Mouse (Mus musculus): ENCODE results near the gene Clec2e. TPM values are rescaled to one million over a fixed set of nuclear protein-coding genes. Genes with fewer than 3 reads are reported as not detected.

Clec2e gene
- polyA plus RNA-seq, 1 experiment from 2014 or later: not detected

DNA sequence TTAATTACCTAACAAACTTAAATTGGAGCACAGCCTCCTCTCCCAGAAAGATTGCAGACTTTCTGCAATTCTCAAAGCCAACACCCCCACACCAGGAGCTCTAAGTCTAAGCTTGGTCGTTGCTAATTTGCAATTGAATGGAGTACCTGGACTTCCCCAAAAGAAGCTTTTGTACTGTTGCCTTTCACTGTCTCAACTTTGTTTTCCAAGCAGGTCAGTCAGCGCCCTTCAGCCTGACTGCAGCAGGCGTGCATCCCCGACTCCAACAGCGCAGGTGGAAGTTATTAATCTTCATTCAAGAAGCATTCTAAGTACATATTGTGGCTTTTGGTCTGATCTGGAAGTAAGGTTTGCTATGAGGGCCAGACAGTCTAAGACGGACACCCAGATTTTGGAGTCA lies 15.6 kb downstream of the Clec2e start:
- Histone ChIP-seq H3K9me3 (ENCODE audit: control insufficient read depth, low read length) (no peaks in the 10 kb centered on the region), H3K4me2 (ENCODE audit: low read depth, low read length) (no peak overlapping the region), H3K27me3 (ENCODE audit: control insufficient read depth, insufficient read depth, low read depth, low read length) (no peaks in the 10 kb centered on the region), H3K4me1 (replicated peaks; ENCODE audit: control insufficient read depth, insufficient read depth, low read length) (no peaks in the 10 kb centered on the region), H3K27ac (ENCODE audit: low read length) (no peak overlapping the region), H3K9ac (ENCODE audit: low read length) (no peak overlapping the region), H3K4me3 (ENCODE audit: low read length) (no peak overlapping the region), H3K36me3 (ENCODE audit: control insufficient read depth, insufficient read depth, low read length) (no peaks in the 10 kb centered on the region)
- WGBS: 85% methylated on average over 6 of the region's 6 CpGs
- no peak for ATAC-seq (ENCODE audit: low read depth)

DNA sequence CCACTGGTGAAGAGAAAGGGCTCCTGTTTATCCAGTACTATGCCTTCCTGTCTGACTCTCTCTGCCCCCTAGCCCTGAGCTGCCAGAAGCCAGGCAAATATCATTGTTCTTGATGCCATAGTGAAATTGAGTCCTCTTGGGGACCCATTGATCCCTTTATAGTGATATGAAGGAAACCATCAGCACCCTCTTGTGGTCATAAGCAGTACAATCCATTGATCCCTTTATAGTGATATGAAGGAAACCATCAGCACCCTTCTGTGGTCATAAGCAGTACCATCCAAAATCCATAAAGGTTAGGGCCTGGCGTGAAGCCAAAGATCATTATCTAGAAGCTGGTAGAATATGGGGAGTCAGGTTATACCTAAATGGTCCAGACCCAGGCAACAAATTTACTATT lies 33.7 kb downstream of the Clec2e start:
- H3K4me1 ChIP-seq (replicated peaks; ENCODE audit: control insufficient read depth, insufficient read depth, low read length): no peaks in the 10 kb centered on the region
- no peaks in the 10 kb centered on the region for H3K9me3 ChIP-seq (ENCODE audit: control insufficient read depth, low read length)
- no peaks in the 10 kb centered on the region for H3K36me3 ChIP-seq (ENCODE audit: control insufficient read depth, insufficient read depth, low read length)
- no peak overlapping the region for H3K9ac ChIP-seq (ENCODE audit: low read length)
- WGBS: 38% methylated on average over 1 of the region's 1 CpGs
- H3K4me2 ChIP-seq (ENCODE audit: low read depth, low read length): no peak overlapping the region
- no peak overlapping the region for H3K27ac ChIP-seq (ENCODE audit: low read length)
- ATAC-seq (ENCODE audit: low read depth): peak; percentile 80
- no peaks in the 10 kb centered on the region for H3K27me3 ChIP-seq (ENCODE audit: control insufficient read depth, insufficient read depth, low read depth, low read length)
- H3K4me3 ChIP-seq (ENCODE audit: low read length): no peak overlapping the region

DNA sequence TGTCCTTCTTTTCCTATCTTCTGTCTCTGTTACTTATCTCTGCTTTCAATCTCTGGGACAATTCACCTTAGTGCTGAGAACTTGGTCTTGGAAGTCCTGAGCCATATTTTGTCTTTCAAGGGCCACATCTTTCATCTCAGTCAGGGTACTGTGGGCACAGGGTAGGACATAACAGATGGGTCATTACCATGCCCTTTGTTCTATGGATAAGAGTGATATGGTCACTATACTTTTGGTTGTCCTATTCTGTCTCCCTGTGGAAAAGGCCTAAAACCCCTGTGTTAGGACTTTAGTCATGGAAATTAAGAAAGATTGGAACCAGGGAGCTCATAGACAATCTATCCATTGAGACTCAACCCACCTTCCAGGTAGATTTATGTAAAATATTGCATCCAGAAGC lies 34.2 kb downstream of the Clec2e start:
- H3K27ac ChIP-seq (ENCODE audit: low read length): no peak overlapping the region
- H3K36me3 ChIP-seq (ENCODE audit: control insufficient read depth, insufficient read depth, low read length): no peaks in the 10 kb centered on the region
- H3K9me3 ChIP-seq (ENCODE audit: control insufficient read depth, low read length): no peaks in the 10 kb centered on the region
- H3K4me2 ChIP-seq (ENCODE audit: low read depth, low read length): no peak overlapping the region
- H3K4me1 ChIP-seq (replicated peaks; ENCODE audit: control insufficient read depth, insufficient read depth, low read length): no peaks in the 10 kb centered on the region
- no peak overlapping the region for H3K9ac ChIP-seq (ENCODE audit: low read length)
- no peak overlapping the region for H3K4me3 ChIP-seq (ENCODE audit: low read length)
- no peaks in the 10 kb centered on the region for H3K27me3 ChIP-seq (ENCODE audit: control insufficient read depth, insufficient read depth, low read depth, low read length)
- ATAC-seq (ENCODE audit: low read depth): no peak

DNA sequence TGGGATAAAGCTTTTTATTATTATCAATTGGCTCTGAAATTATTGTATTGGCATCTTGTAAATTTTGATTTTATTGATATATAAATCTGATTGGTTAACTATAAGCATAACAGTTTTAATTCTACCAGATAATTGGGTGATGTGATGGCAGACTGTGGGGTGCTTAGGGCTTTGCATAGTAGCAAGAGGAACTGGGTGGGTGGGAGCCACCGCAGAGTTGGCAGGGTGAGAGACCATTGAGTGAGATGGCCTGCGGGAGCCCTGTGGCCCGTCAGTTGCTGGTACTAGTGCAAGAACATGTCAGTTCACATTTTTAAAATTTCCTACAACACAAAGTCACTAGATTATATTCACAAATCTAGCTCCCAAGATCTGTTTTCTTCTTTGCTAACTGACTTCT lies 34.9 kb downstream of the Clec2e start:
- no peaks in the 10 kb centered on the region for H3K36me3 ChIP-seq (ENCODE audit: control insufficient read depth, insufficient read depth, low read length)
- H3K4me3 ChIP-seq (ENCODE audit: low read length): no peak overlapping the region
- 84% methylated on average over 3 of the region's 3 CpGs for WGBS
- no peaks in the 10 kb centered on the region for H3K4me1 ChIP-seq (replicated peaks; ENCODE audit: control insufficient read depth, insufficient read depth, low read length)
- no peak overlapping the region for H3K4me2 ChIP-seq (ENCODE audit: low read depth, low read length)
- no peak overlapping the region for H3K9ac ChIP-seq (ENCODE audit: low read length)
- H3K27ac ChIP-seq (ENCODE audit: low read length): no peak overlapping the region
- no peaks in the 10 kb centered on the region for H3K9me3 ChIP-seq (ENCODE audit: control insufficient read depth, low read length)
- no peaks in the 10 kb centered on the region for H3K27me3 ChIP-seq (ENCODE audit: control insufficient read depth, insufficient read depth, low read depth, low read length)
- no peak for ATAC-seq (ENCODE audit: low read depth)

DNA sequence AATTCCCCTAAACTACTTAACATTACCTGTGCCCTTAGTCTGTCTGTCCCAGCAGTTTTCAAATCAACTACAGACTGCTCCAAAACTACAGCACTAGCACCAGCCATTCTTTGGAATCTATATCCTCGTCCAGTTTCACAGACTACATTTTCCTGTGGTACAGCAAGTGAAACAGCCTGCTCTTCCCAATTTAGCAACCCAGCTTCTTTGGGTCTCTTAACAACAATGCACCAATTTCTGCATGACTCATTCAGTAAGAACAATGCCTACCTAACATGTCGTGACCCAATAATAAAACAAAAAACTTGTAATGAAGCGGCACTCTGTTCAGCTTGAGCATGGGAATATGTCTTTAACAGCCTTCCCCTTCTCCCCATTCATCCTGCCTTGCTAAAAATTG lies 35.3 kb downstream of the Clec2e start:
- Histone ChIP-seq H3K36me3 (ENCODE audit: control insufficient read depth, insufficient read depth, low read length) (no peaks in the 10 kb centered on the region), H3K4me2 (ENCODE audit: low read depth, low read length) (no peak overlapping the region), H3K27ac (ENCODE audit: low read length) (peak overlapping the region; percentile 31; the same call in 1 of the 2 replicates), H3K4me3 (ENCODE audit: low read length) (no peak overlapping the region), H3K9ac (ENCODE audit: low read length) (no peak overlapping the region), H3K9me3 (ENCODE audit: control insufficient read depth, low read length) (no peaks in the 10 kb centered on the region), H3K27me3 (ENCODE audit: control insufficient read depth, insufficient read depth, low read depth, low read length) (no peaks in the 10 kb centered on the region), H3K4me1 (replicated peaks; ENCODE audit: control insufficient read depth, insufficient read depth, low read length) (no peaks in the 10 kb centered on the region)
- ATAC-seq (ENCODE audit: low read depth): no peak
- 74% methylated on average over 3 of the region's 3 CpGs for WGBS

DNA sequence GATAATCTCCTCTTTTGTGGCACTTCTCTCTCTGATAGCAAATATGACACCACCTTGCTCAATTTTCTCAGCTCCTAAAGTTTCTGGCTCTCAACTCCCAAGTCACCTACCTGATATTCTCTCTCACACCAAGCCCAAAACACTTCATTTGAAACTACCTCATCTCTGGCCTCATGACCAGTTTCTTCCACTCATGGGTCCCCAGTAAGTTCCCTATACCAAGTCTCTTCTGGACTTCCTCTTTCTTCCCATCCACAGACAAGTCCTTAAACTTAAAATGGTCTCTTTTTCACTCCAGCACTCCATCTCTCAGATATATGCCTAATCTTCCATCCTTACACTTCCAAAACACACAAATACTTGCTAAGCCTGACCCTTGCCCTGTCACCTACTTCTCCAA lies 42.7 kb downstream of the Clec2e start:
- Histone ChIP-seq H3K4me2 (ENCODE audit: low read depth, low read length) (no peak overlapping the region), H3K9ac (ENCODE audit: low read length) (no peak overlapping the region), H3K9me3 (ENCODE audit: control insufficient read depth, low read length) (no peaks in the 10 kb centered on the region), H3K27ac (ENCODE audit: low read length) (no peak overlapping the region), H3K36me3 (ENCODE audit: control insufficient read depth, insufficient read depth, low read length) (no peaks in the 10 kb centered on the region), H3K27me3 (ENCODE audit: control insufficient read depth, insufficient read depth, low read depth, low read length) (no peaks in the 10 kb centered on the region), H3K4me1 (replicated peaks; ENCODE audit: control insufficient read depth, insufficient read depth, low read length) (peaks cover 3% of the 10 kb centered on the region; the same call in 1 of the 2 replicates), H3K4me3 (ENCODE audit: low read length) (no peak overlapping the region)
- no peak for ATAC-seq (ENCODE audit: low read depth)

DNA sequence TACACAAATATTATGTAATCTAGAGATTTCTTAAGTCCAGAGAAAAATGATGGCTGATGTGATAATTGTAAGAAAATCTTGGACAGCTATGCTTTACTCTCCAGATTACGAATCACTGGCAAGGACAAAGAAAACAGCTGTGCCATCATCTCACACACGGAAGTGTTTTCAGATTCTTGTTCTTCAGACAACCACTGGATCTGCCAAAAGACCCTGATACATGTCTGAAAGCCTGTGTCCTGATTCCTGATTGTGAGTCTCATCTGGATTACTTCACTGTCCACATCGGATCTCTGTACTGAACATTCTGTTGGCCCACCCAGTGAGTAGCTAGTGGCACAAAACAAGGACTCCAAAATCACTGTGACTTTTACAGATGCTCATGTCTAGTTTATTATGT lies 44.5 kb downstream of the Clec2e start:
- peak overlapping the region; percentile 53 for H3K27ac ChIP-seq (ENCODE audit: low read length)
- peak; percentile 98 for ATAC-seq (ENCODE audit: low read depth)
- no peak overlapping the region for H3K4me3 ChIP-seq (ENCODE audit: low read length)
- no peaks in the 10 kb centered on the region for H3K36me3 ChIP-seq (ENCODE audit: control insufficient read depth, insufficient read depth, low read length)
- no peak overlapping the region for H3K9ac ChIP-seq (ENCODE audit: low read length)
- no peak overlapping the region for H3K4me2 ChIP-seq (ENCODE audit: low read depth, low read length)
- H3K27me3 ChIP-seq (ENCODE audit: control insufficient read depth, insufficient read depth, low read depth, low read length): no peaks in the 10 kb centered on the region
- 43% methylated on average over 3 of the region's 3 CpGs for WGBS
- H3K4me1 ChIP-seq (replicated peaks; ENCODE audit: control insufficient read depth, insufficient read depth, low read length): peaks cover 3% of the 10 kb centered on the region; the same call in 1 of the 2 replicates
- H3K9me3 ChIP-seq (ENCODE audit: control insufficient read depth, low read length): no peaks in the 10 kb centered on the region

DNA sequence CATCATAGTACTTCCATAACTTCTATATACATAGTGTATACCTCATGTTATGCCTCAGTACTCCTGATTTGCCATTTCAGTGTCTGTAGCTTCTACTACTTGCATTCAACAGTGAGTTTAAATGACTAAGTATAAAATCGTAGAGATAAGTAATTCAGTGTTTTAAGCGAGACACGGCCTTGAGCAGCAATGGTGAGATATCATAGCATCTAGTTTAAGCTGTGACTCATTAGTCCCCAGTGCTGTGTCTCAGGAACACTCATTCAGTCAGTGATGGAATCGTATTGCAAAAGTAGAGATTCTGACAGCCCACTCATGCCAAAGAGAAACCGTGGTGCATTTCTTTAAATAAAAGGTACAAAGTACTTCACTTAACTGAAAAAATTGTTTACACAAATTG lies 49.0 kb downstream of the Clec2e start:
- Histone ChIP-seq H3K9me3 (ENCODE audit: control insufficient read depth, low read length) (no peaks in the 10 kb centered on the region), H3K36me3 (ENCODE audit: control insufficient read depth, insufficient read depth, low read length) (no peaks in the 10 kb centered on the region), H3K4me2 (ENCODE audit: low read depth, low read length) (no peak overlapping the region), H3K27me3 (ENCODE audit: control insufficient read depth, insufficient read depth, low read depth, low read length) (no peaks in the 10 kb centered on the region), H3K27ac (ENCODE audit: low read length) (no peak overlapping the region), H3K9ac (ENCODE audit: low read length) (no peak overlapping the region), H3K4me1 (replicated peaks; ENCODE audit: control insufficient read depth, insufficient read depth, low read length) (peaks cover 5% of the 10 kb centered on the region), H3K4me3 (ENCODE audit: low read length) (no peak overlapping the region)
- WGBS: 76% methylated on average over 5 of the region's 5 CpGs
- ATAC-seq (ENCODE audit: low read depth): no peak

DNA sequence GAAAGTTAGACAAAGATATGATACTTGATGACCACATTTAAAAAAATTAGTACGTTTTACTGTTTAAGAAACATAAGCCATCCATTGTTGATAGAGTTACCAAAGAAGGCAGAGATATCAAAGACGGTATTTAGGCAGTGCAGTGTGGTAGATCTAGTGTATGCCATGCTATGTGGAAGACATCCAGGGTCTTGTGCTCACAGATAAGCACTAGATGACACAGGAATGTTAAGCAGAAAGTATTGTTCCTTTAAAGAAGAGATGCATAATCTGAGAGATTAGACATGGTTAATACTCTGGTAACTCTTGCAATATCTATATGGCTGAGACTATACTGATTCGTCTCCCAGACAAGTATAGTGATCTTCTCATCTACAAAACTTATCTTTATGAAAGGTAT lies 49.6 kb downstream of the Clec2e start:
- H3K9me3 ChIP-seq (ENCODE audit: control insufficient read depth, low read length): no peaks in the 10 kb centered on the region
- peaks cover 4% of the 10 kb centered on the region for H3K4me1 ChIP-seq (replicated peaks; ENCODE audit: control insufficient read depth, insufficient read depth, low read length)
- H3K27ac ChIP-seq (ENCODE audit: low read length): no peak overlapping the region
- no peak for ATAC-seq (ENCODE audit: low read depth)
- WGBS: 80% methylated on average over 3 of the region's 3 CpGs
- no peak overlapping the region for H3K9ac ChIP-seq (ENCODE audit: low read length)
- H3K4me3 ChIP-seq (ENCODE audit: low read length): no peak overlapping the region
- no peak overlapping the region for H3K4me2 ChIP-seq (ENCODE audit: low read depth, low read length)
- H3K36me3 ChIP-seq (ENCODE audit: control insufficient read depth, insufficient read depth, low read length): no peaks in the 10 kb centered on the region
- no peaks in the 10 kb centered on the region for H3K27me3 ChIP-seq (ENCODE audit: control insufficient read depth, insufficient read depth, low read depth, low read length)

DNA sequence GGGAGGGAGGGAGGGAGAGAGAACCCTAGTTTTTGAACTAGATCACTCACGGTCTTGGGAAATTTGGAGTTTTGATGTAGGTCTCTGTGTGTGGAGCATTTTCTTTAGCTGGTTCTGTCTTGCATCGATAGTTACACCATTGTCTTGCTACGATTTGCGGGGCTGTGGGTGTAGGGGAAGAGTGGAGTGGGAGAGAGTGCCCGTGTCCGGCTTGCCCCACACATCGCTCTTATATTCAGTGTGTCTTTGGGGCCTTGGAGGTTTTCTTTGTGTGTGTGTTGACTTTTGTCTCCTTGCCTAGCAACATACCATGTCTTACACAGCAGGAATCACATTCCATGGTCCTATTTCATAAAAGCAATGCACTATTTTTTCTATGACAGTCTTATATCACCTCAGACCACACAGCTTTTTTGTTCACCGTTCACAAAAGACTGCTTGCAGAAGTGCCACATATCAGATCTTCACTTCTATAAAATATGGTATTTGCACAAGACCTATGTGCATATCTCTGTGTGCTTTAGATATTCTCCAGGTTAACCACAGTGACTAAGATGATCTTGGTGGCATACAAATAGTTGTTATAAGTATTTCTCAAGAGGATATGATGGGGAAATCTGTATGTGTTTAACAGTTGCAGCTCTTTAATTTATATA lies 51.0 kb downstream of the Clec2e start:
- Histone ChIP-seq H3K27me3 (ENCODE audit: control insufficient read depth, insufficient read depth, low read depth, low read length) (no peaks in the 10 kb centered on the region), H3K4me2 (ENCODE audit: low read depth, low read length) (peak overlapping the region; percentile 60), H3K36me3 (ENCODE audit: control insufficient read depth, insufficient read depth, low read length) (no peaks in the 10 kb centered on the region), H3K9me3 (ENCODE audit: control insufficient read depth, low read length) (no peaks in the 10 kb centered on the region), H3K4me1 (replicated peaks; ENCODE audit: control insufficient read depth, insufficient read depth, low read length) (peaks cover 4% of the 10 kb centered on the region), H3K9ac (ENCODE audit: low read length) (peak overlapping the region; percentile 57), H3K27ac (ENCODE audit: low read length) (peak overlapping the region; percentile 35; the same call in 1 of the 2 replicates), H3K4me3 (ENCODE audit: low read length) (peak overlapping the region; percentile 38)
- peak; percentile 59 for ATAC-seq (ENCODE audit: low read depth)
- 10% methylated on average over 8 of the region's 8 CpGs for WGBS
